ENCODE assay signal across 16 mouse cellular contexts in the genomic region with DNA sequence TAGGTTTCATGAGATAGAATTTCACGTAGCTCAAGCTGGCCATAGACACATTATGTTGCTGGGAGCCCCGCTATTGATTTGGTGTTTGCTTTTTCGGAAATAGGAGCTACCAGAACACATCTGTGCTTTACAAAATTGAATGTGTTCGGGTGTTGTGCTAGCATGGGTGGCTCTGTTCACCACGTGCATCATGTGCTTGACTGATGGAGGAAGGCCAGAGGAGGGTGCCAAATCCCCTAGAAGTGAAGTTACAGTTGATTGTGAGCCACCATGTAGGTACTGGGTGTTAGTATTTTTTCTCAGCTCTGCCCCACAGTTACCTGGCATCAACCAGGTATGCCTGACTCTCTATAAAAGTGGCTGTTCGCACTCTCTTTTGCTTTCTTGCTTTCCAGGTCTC. TPM values are rescaled to one million over a fixed set of nuclear protein-coding genes. Genes with fewer than 3 reads are reported as not detected.
A peak's percentile ranks its signal among the peaks of the same experiment; 100 is the strongest.
DNase-seq lines count a peak whose midpoint lies in the region; ATAC-seq and TF ChIP-seq lines count a peak whose summit lies in the region.
"Had no signal": no experiment of that assay in that cellular context is flagged by ENCODE, and none has a peak within 500 bp of the region (broad histone marks: within the 10 kb centered on the region; RNA-seq: fewer than 3 reads in every experiment).

No protein-coding gene starts in this region.

- peaks cover 10% of the 10 kb centered on the region; the same call in 1 of the 2 replicates for H3K4me1 ChIP-seq in heart, embryonic 12.5 days (replicated peaks)
- H3K4me1 ChIP-seq in kidney, embryonic 14.5 days (ENCODE audit: control insufficient read depth, insufficient read depth, low read length) = peaks cover 4% of the 10 kb centered on the region; the same call in 1 of the 2 replicates
- H3K4me1 ChIP-seq in intestine, postnatal 0 days (replicated peaks; ENCODE audit: control insufficient read depth, insufficient read depth, low read length) = no peaks in the 10 kb centered on the region
- H3K4me1 ChIP-seq: embryonic facial prominence, embryonic 13.5 days; forebrain, embryonic 12.5 days; midbrain, embryonic 10.5 days had no signal

- no peak for ATAC-seq in heart, embryonic 12.5 days (ENCODE audit: insufficient number of reproducible peaks, low FRiP score)
- ATAC-seq in kidney, embryonic 14.5 days (ENCODE audit: low FRiP score, low TSS enrichment) = no peak; the same call in 1 of the 2 replicates
- no peak for ATAC-seq in intestine, postnatal 0 days
- ATAC-seq: hindbrain, embryonic 16.5 days; lung, postnatal 0 days had no signal

- no peaks in the 10 kb centered on the region for H3K27me3 ChIP-seq in heart, embryonic 12.5 days (replicated peaks)
- no peaks in the 10 kb centered on the region for H3K27me3 ChIP-seq in kidney, embryonic 14.5 days (ENCODE audit: control insufficient read depth, insufficient read depth, low read length)
- no peaks in the 10 kb centered on the region for H3K27me3 ChIP-seq in intestine, postnatal 0 days (replicated peaks; ENCODE audit: control insufficient read depth, insufficient read depth, low read length)
- H3K27me3 ChIP-seq: embryonic facial prominence, embryonic 13.5 days; forebrain, embryonic 12.5 days had no signal

- H3K9me3 ChIP-seq in heart, embryonic 12.5 days (replicated peaks) = no peaks in the 10 kb centered on the region
- no peaks in the 10 kb centered on the region for H3K9me3 ChIP-seq in kidney, embryonic 14.5 days (ENCODE audit: control insufficient read depth, low read length)
- H3K9me3 ChIP-seq in intestine, postnatal 0 days (ENCODE audit: control insufficient read depth) = no peaks in the 10 kb centered on the region
- H3K9me3 ChIP-seq: embryonic facial prominence, embryonic 13.5 days; forebrain, embryonic 12.5 days; midbrain, embryonic 10.5 days had no signal

- H3K36me3 ChIP-seq in heart, embryonic 12.5 days = no peaks in the 10 kb centered on the region
- no peaks in the 10 kb centered on the region for H3K36me3 ChIP-seq in kidney, embryonic 14.5 days (ENCODE audit: control insufficient read depth, insufficient read depth, low read length)
- no peaks in the 10 kb centered on the region for H3K36me3 ChIP-seq in intestine, postnatal 0 days (ENCODE audit: control insufficient read depth, insufficient read depth)
- H3K36me3 ChIP-seq: embryonic facial prominence, embryonic 13.5 days; forebrain, embryonic 12.5 days; midbrain, embryonic 10.5 days had no signal

- no peak for DNase-seq in heart, postnatal 4 days
- no peak for DNase-seq in kidney, postnatal 10 days
- peak; percentile 2 for DNase-seq in naive thymus-derived CD4-positive, alpha-beta T cell, adult 2 months (ENCODE audit: low read depth)
- DNase-seq in left cerebral cortex, postnatal 4 days = no peak
- no peak for DNase-seq in testis, postnatal 14 days (ENCODE audit: low spot score)
- DNase-seq: cerebellum, adult 18-20 months; layer of hippocampus, postnatal 36 days had no signal

- peak overlapping the region; percentile 14; the same call in 1 of the 2 replicates for H3K4me3 ChIP-seq in heart, embryonic 12.5 days
- H3K4me3 ChIP-seq in kidney, embryonic 14.5 days (ENCODE audit: low read length) = peak overlapping the region; percentile 12
- peak overlapping the region; percentile 24 for H3K4me3 ChIP-seq in intestine, postnatal 0 days (ENCODE audit: low read depth, low read length)
- H3K4me3 ChIP-seq: embryonic facial prominence, embryonic 13.5 days; forebrain, embryonic 12.5 days; midbrain, embryonic 10.5 days had no signal

- TF ChIP-seq CTCF in intestine, postnatal 0 days (IDR thresholded peaks at IDR 0.05; ENCODE audit: low read depth) = no peak

- WGBS in heart, embryonic 12.5 days = 76% methylated on average over 6 of the region's 6 CpGs
- 86% methylated on average over 6 of the region's 6 CpGs for WGBS in kidney, embryonic 14.5 days
- WGBS in intestine, postnatal 0 days = 84% methylated on average over 6 of the region's 6 CpGs

- no peak overlapping the region for H3K27ac ChIP-seq in heart, embryonic 12.5 days (ENCODE audit: poor library complexity, severe bottlenecking)
- H3K27ac ChIP-seq in kidney, embryonic 14.5 days (ENCODE audit: low read depth, low read length) = no peak overlapping the region
- H3K27ac ChIP-seq in intestine, postnatal 0 days (ENCODE audit: low read depth, low read length) = no peak overlapping the region
- H3K27ac ChIP-seq: embryonic facial prominence, embryonic 13.5 days; forebrain, embryonic 12.5 days; midbrain, embryonic 10.5 days had no signal

- H3K9ac ChIP-seq in heart, embryonic 12.5 days = no peak overlapping the region
- H3K9ac ChIP-seq in kidney, embryonic 14.5 days (ENCODE audit: low read depth, low read length) = no peak overlapping the region
- no peak overlapping the region for H3K9ac ChIP-seq in intestine, postnatal 0 days (ENCODE audit: low read depth, low read length)
- H3K9ac ChIP-seq: embryonic facial prominence, embryonic 13.5 days; forebrain, embryonic 12.5 days had no signal

- intact Hi-C loops in left cerebral cortex, postnatal 4 days (cut with DNase I) = no loop called here

- H3K4me2 ChIP-seq in heart, embryonic 12.5 days = peak overlapping the region; percentile 18; the same call in 1 of the 2 replicates
- peak overlapping the region; percentile 0 for H3K4me2 ChIP-seq in kidney, embryonic 14.5 days (replicated peaks; ENCODE audit: low read depth, low read length)
- peak overlapping the region; percentile 38; the same call in 1 of the 2 replicates for H3K4me2 ChIP-seq in intestine, postnatal 0 days (replicated peaks; ENCODE audit: low read depth)
- H3K4me2 ChIP-seq: embryonic facial prominence, embryonic 13.5 days; forebrain, embryonic 12.5 days had no signal

RNA-seq across cellular contexts. Expression of a gene that starts 27.5 kb away (rescaled TPM):
- 2.8 and 3.8 TPM in 2 replicates for polyA plus RNA-seq in heart, embryonic 12.5 days (2016; fragmentation: Nextera tagmentation; extraction: Ambion mirVana)
- total RNA-seq in heart, postnatal 4 days (2021) = 1 to 10 TPM; 1.6 to 1.8 TPM
- 3.4 and 3.9 TPM in 2 replicates for polyA plus RNA-seq in kidney, embryonic 14.5 days (2014; fragmentation: Nextera tagmentation; extraction: Ambion mirVana)
- polyA plus RNA-seq in intestine, postnatal 0 days (2015; fragmentation: Nextera tagmentation; extraction: Ambion mirVana) = 0.90 and 1.1 TPM in 2 replicates
- total RNA-seq in left cerebral cortex, postnatal 4 days (2021) = under 1 TPM; 0.48 to 0.88 TPM
- total RNA-seq: granulocyte monocyte progenitor cell, adult 5-6 weeks had no signal

RNA-seq across cellular contexts. Expression of a gene that starts 40.9 kb away (rescaled TPM):
- 23.2 and 23.9 TPM in 2 replicates for polyA plus RNA-seq in heart, embryonic 12.5 days (2016; fragmentation: Nextera tagmentation; extraction: Ambion mirVana)
- 10 to 100 TPM; 13.5 to 14.6 TPM for total RNA-seq in heart, postnatal 4 days (2021)
- polyA plus RNA-seq in kidney, embryonic 14.5 days (2014; fragmentation: Nextera tagmentation; extraction: Ambion mirVana) = 5.4 and 7.7 TPM in 2 replicates
- 16.9 and 23.5 TPM in 2 replicates for polyA plus RNA-seq in intestine, postnatal 0 days (2015; fragmentation: Nextera tagmentation; extraction: Ambion mirVana)
- 10 to 100 TPM in 1 of 2 experiments, 1 to 10 TPM in 1; 10.0 to 11.3 TPM for total RNA-seq in left cerebral cortex, postnatal 4 days (2021)
